Mouse (Mus musculus) yolk sac, embryonic 10.5 days (tissue): ENCODE measurements around the gene Stxbp1.

Experiments
- DNase-seq: peaks from one replicate; pipeline ENCODE4 v3.0.0-alpha.2; 2017; ENCODE audit warnings: low spot score

The Stxbp1 gene

GRCm38 (mm10) chr2:32788581-32788980, 58.5 kb downstream of the Stxbp1 start:
- no peak for DNase-seq

- DNase-seq, result no peak
These were observed 59.9 kb downstream of the Stxbp1 start for GRCm38 (mm10) chr2:32787176-32787575.

- DNase-seq, result no peak
These were observed 62.9 kb downstream of the Stxbp1 start, which contains the start of gene Cfap157 for GRCm38 (mm10) chr2:32784048-32784681. TSS of gene Cfap157 (minus strand) at chr2:32784428.

GRCm38 (mm10) chr2:32781710-32782109, 65.3 kb downstream of the Stxbp1 start:
- DNase-seq, result no peak

- DNase-seq, result no peak
These were observed 67.3 kb downstream of the Stxbp1 start for GRCm38 (mm10) chr2:32779714-32780113.

- DNase-seq, result peak; percentile 30
These were observed 67.9 kb downstream of the Stxbp1 start for GRCm38 (mm10) chr2:32779131-32779530.

- DNase-seq, result no peak
These were observed 69.0 kb downstream of the Stxbp1 start for GRCm38 (mm10) chr2:32778081-32778480.

- DNase-seq, result no peak
These were observed 70.9 kb downstream of the Stxbp1 start for GRCm38 (mm10) chr2:32776192-32776591.

- peak; percentile 98 for DNase-seq
These were observed 71.5 kb downstream of the Stxbp1 start, which contains the start of the genes Ttc16 and Ptrh1 for GRCm38 (mm10) chr2:32775359-32776074. TSS of gene Ttc16 (minus strand) at chr2:32775633. TSS of gene Ptrh1 (plus strand) at chr2:32775786.

GRCm38 (mm10) chr2:32772626-32773279, 74.3 kb downstream of the Stxbp1 start:
- DNase-seq, result no peak

- peak; percentile 84 for DNase-seq
These were observed 75.2 kb downstream of the Stxbp1 start for GRCm38 (mm10) chr2:32771886-32772285.

GRCm38 (mm10) chr2:32769327-32770085, 77.5 kb downstream of the Stxbp1 start:
- DNase-seq, result no peak

GRCm38 (mm10) chr2:32768661-32769285, 78.3 kb downstream of the Stxbp1 start:
- peak; percentile 28 for DNase-seq

GRCm38 (mm10) chr2:32767241-32767640, 79.8 kb downstream of the Stxbp1 start:
- no peak for DNase-seq

- no peak for DNase-seq
These were observed 83.7 kb downstream of the Stxbp1 start for GRCm38 (mm10) chr2:32763353-32763752.

- DNase-seq, result no peak
These were observed 85.2 kb downstream of the Stxbp1 start for GRCm38 (mm10) chr2:32761859-32762258.

GRCm38 (mm10) chr2:32761361-32761760, 85.7 kb downstream of the Stxbp1 start:
- DNase-seq, result no peak

- DNase-seq, result no peak
These were observed 88.0 kb downstream of the Stxbp1 start for GRCm38 (mm10) chr2:32759001-32759400.

GRCm38 (mm10) chr2:32758503-32758902, 88.5 kb downstream of the Stxbp1 start:
- DNase-seq, result peak; percentile 74

GRCm38 (mm10) chr2:32757056-32757845, 89.8 kb downstream of the Stxbp1 start, which contains the start of gene Tor2a:
TSS of gene Tor2a (plus strand) at chr2:32757234.
- peak; percentile 97 for DNase-seq

- no peak for DNase-seq
These were observed 90.4 kb downstream of the Stxbp1 start for GRCm38 (mm10) chr2:32756674-32757055.
